Mouse (Mus musculus) heart, postnatal 14 days (tissue): Measurements from ENCODE around the gene Trpv4. TPM values are rescaled to one million over a fixed set of nuclear protein-coding genes. Genes with fewer than 3 reads are reported as not detected.

Experiments
- DNase-seq, 2 experiments: peaks; one replicate each; pipeline ENCODE4 v3.0.0; 2021 to 2022
- intact Hi-C: fragments of 180-260 bp; cut with DNase I; formaldehyde crosslinking; loops from one replicate; pipeline ENCODE4 v1.15.1; 2025
- total RNA-seq, 2 experiments: library from RNA; stranded (reverse); gene quantifications; 2 replicates each; pipeline ENCODE4 v1.2.3; 2021

The Trpv4 gene
- total RNA-seq, 2 experiments from 2014 or later: 5.8 to 5.9 TPM

- intact Hi-C loops: loop anchor here (1.0 kb wide), 2 partner anchors 28 to 49 kb away; no protein-coding TSS in a partner anchor
Observed at GRCm38 (mm10) chr5:114638769-114639644, 19.2 kb downstream of the Trpv4 start.

GRCm38 (mm10) chr5:114636091-114636490, 22.1 kb downstream of the Trpv4 start:
- intact Hi-C loops: no loop called here
- DNase-seq: no peak

More at GRCm38 (mm10) chr5:114638769-114639644, 19.2 kb downstream of the Trpv4 start:
- peak; percentile 86 to 92 for DNase-seq

- DNase-seq: no peak
Observed at GRCm38 (mm10) chr5:114631336-114631735, 26.9 kb downstream of the Trpv4 start.

GRCm38 (mm10) chr5:114625590-114625989, 32.6 kb downstream of the Trpv4 start:
- intact Hi-C loops: no loop called here
- peak; percentile 58 to 77 for DNase-seq

More at GRCm38 (mm10) chr5:114631336-114631735, 26.9 kb downstream of the Trpv4 start:
- intact Hi-C loops: no loop called here

- no peak for DNase-seq
- intact Hi-C loops: no loop called here
Observed at GRCm38 (mm10) chr5:114620305-114620704, 37.9 kb downstream of the Trpv4 start.

- intact Hi-C loops: loop anchor here (1.0 to 5.0 kb wide), 2 partner anchors 158 to 307 kb away; no protein-coding TSS in a partner anchor
- peak; percentile 69 to 84 for DNase-seq
Observed at GRCm38 (mm10) chr5:114618851-114619250, 39.4 kb downstream of the Trpv4 start.

GRCm38 (mm10) chr5:114617809-114618208, 40.4 kb downstream of the Trpv4 start:
- DNase-seq: no peak
- intact Hi-C loops: loop anchor here (1.0 to 5.0 kb wide), 2 partner anchors 157 to 306 kb away; no protein-coding TSS in a partner anchor

GRCm38 (mm10) chr5:114616336-114617061, 41.7 kb downstream of the Trpv4 start:
- no peak for DNase-seq
- intact Hi-C loops: loop anchor here (5.0 kb wide), 1 partner anchor 304 kb away; no protein-coding TSS in a partner anchor

GRCm38 (mm10) chr5:114614863-114615262, 43.4 kb downstream of the Trpv4 start:
- no peak for DNase-seq
- intact Hi-C loops: loop anchor here (5.0 kb wide), 1 partner anchor 303 kb away; no protein-coding TSS in a partner anchor

GRCm38 (mm10) chr5:114611968-114612608, 46.1 kb downstream of the Trpv4 start:
- peak; percentile 52 for DNase-seq

GRCm38 (mm10) chr5:114611256-114611655, 47.0 kb downstream of the Trpv4 start:
- intact Hi-C loops: no loop called here
- DNase-seq: no peak

More at GRCm38 (mm10) chr5:114611968-114612608, 46.1 kb downstream of the Trpv4 start:
- intact Hi-C loops: no loop called here

- peak; percentile 82 to 90 for DNase-seq
- intact Hi-C loops: no loop called here
Observed at GRCm38 (mm10) chr5:114608516-114608915, 49.7 kb downstream of the Trpv4 start.

- DNase-seq: peak; percentile 73 to 84
- intact Hi-C loops: no loop called here
Observed at GRCm38 (mm10) chr5:114607651-114608050, 50.6 kb downstream of the Trpv4 start.

- DNase-seq: no peak
- intact Hi-C loops: no loop called here
Observed at GRCm38 (mm10) chr5:114605981-114606380, 52.2 kb downstream of the Trpv4 start.

- intact Hi-C loops: loop anchor here (5.0 kb wide), 1 partner anchor 38 kb away; the partner anchor contains the start of gene Fam222a
- DNase-seq: peak in 1 of 2 experiments; percentile 34
Observed at GRCm38 (mm10) chr5:114604781-114605290, 53.4 kb downstream of the Trpv4 start.

GRCm38 (mm10) chr5:114603975-114604374, 54.2 kb downstream of the Trpv4 start:
- intact Hi-C loops: loop anchor here (5.0 kb wide), 1 partner anchor 37 kb away; the partner anchor contains the start of gene Fam222a
- no peak for DNase-seq

GRCm38 (mm10) chr5:114602012-114602411, 56.2 kb downstream of the Trpv4 start:
- no peak for DNase-seq
- intact Hi-C loops: loop anchor here (5.0 kb wide), 1 partner anchor 35 kb away; the partner anchor contains the start of gene Fam222a

- intact Hi-C loops: no loop called here
- no peak for DNase-seq
Observed at GRCm38 (mm10) chr5:114597652-114598051, 60.6 kb downstream of the Trpv4 start.

- intact Hi-C loops: no loop called here
Observed at GRCm38 (mm10) chr5:114597222-114597621, 61.0 kb downstream of the Trpv4 start.

GRCm38 (mm10) chr5:114596604-114597003, 61.6 kb downstream of the Trpv4 start:
- DNase-seq: peak; percentile 46 to 47
- intact Hi-C loops: no loop called here

More at GRCm38 (mm10) chr5:114597222-114597621, 61.0 kb downstream of the Trpv4 start:
- DNase-seq: no peak
